Mouse (Mus musculus): ENCODE measurements around the gene Kcng1. TPM values are rescaled to one million over a fixed set of nuclear protein-coding genes. Genes with fewer than 3 reads are reported as not detected.

The Kcng1 gene
- polyA plus RNA-seq (2015; fragmentation: Nextera tagmentation; extraction: Ambion mirVana), result 0.99 and 1.1 TPM in 2 replicates

DNA sequence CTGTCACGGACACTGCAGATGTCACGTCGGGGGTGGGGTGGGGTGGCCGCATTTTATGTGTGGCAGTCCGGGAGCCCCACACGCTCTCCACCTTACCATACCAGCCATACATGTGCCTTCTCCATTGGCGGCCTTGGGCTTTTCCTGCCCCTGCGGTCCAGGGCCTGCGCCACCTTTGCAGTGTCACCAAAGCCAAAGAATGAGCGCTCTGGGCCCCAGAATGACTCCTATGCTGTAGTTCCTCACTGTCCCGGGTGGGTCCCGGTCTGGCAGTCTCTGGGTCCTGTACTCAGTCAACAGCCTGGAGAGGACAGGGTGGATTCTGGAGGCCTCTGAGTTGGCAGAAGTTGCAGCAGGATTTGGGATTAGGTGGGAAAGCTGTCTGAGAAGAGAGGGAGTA is at the start of gene Kcng1:
Gene Kcng1 (minus strand): TSS at position 155 of the 400 bp plus-strand sequence.
- Histone ChIP-seq H3K4me2 (peak within 1 kb of the TSS; percentile 80), H3K4me3 (peak within 1 kb of the TSS; percentile 50), H3K9me3 (no peaks in the 10 kb centered on the region), H3K36me3 (no peaks in the 10 kb centered on the region), H3K9ac (peak within 1 kb of the TSS; percentile 64), H3K27ac (no peak within 1 kb of the TSS), H3K4me1 (replicated peaks) (peaks cover 23% of the 10 kb centered on the region), H3K27me3 (peaks cover 76% of the 10 kb centered on the region)
- 17% methylated on average over 12 of the region's 12 CpGs for WGBS
- ATAC-seq (ENCODE audit: low FRiP score), result no peak

DNA sequence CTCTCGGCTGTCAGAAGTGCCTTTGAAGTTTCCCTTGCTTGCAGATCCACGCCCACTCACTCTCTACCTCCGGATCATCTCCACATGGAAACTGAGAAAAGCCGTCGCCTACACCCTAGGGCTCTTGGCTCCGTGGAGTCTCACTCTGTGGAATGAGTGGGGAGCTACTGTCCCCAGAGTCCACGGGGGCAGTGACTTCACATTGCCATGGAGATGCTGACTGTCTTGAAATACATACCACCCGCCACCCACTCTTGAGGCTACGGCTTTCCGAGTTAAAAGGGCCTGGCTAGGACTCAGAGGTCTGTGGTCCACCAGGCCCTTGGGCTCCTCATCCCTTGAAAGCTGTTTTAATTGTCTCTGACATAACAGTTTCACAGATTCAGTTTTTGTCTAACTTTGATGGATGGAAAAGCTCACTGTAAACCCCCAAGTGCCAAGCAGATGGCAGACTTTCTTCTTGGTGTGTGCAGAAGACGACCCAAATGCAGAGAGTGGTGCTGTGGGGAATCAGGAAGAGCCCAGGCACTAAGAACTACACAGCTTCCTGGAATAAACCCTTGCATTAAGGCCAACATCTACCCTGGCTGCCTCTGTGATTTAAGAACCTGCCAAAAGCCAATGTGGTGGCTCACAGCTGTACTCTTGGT is 49.0 kb upstream of the Kcng1 start:
- Histone ChIP-seq H3K36me3 (no peaks in the 10 kb centered on the region), H3K4me3 (no peak overlapping the region), H3K27me3 (0 out of 2 replicates have a peak, but pooled peaks cover 3% of the 10 kb centered on the region), H3K27ac (no peak overlapping the region), H3K4me1 (replicated peaks) (peaks cover 25% of the 10 kb centered on the region), H3K4me2 (no peak overlapping the region), H3K9me3 (no peaks in the 10 kb centered on the region), H3K9ac (no peak overlapping the region)
- ATAC-seq (ENCODE audit: low FRiP score), result no peak
- 68% methylated on average over 11 of the region's 11 CpGs for WGBS

DNA sequence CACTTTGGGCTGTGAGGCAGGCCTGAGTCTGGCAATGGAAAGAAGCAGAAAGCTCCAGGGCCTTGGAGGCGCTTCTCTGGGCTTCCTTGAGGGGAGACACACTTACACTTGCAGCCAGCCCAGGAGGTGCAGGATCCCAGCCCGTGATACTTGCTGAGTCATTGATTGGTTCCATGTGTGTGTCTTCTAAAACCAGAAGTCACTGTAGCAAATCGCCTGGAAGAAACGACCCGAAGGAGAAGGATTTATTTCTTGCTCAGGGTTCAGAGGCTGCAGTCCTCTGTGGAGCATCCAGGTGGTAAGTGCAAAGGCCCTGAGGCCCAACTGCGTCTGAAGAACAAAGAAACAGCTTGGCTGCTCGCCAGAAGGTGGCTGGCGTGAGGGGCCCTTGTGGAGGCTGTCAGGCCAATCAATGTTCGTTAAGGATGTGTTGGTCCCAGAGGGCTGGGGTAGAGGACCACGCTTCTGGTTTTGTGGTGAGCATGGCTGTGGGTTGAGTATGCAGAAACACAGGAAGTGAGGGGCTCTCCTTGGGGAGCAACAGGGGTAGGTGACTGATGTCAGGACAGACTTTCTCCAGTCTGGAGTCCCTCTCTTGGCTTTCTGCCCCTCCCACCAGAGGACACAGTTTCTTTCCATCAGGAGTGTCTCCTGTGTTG is 40.3 kb upstream of the Kcng1 start:
- Histone ChIP-seq H3K27ac (no peak overlapping the region), H3K4me2 (no peak overlapping the region), H3K4me3 (no peak overlapping the region), H3K36me3 (no peaks in the 10 kb centered on the region), H3K4me1 (replicated peaks) (peaks cover under 1% of the 10 kb centered on the region; the same call in 1 of the 2 replicates), H3K27me3 (0 out of 2 replicates have a peak, but pooled peaks cover 9% of the 10 kb centered on the region), H3K9ac (no peak overlapping the region), H3K9me3 (no peaks in the 10 kb centered on the region)
- WGBS, result 62% methylated on average over 10 of the region's 10 CpGs
- no peak for ATAC-seq (ENCODE audit: low FRiP score)

DNA sequence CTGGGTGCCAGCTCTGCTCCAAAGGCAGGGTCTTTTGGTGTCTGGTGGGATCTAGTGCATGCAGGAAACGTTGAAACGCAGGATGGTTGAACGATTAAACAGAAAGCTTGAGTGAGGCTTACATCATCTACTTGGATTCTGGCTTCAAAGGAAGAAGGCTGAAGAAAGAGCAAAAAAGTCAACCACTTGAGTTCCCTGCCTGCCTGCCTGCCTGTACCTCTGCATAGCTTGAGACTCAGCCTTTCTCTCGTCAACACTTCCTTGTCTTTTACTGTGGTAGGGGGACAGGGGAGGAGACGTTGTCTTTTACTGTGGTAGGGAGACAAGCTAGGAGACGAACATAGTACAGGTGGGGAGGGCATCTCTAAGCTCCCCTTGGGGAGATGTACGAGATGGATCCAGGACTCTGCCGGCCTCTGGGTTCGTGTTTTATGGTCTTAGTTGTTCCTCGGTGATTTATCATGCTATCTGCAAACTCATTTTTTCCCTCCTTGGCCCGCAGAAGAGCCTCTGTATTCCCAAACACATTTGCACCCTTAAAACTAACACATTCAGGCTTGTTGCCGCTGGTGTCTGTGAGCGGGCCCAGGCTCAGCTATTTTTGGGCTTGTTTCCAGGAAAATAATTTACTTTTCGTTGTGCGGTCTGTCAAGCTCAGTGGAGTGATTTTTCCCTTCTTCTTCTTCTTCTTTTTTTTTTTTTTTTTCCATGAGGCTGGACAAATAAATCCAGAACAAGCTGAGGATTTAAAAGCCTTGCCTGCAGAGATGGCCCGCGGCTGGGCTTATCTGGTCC is 39.0 kb upstream of the Kcng1 start:
- WGBS, result 74% methylated on average over 17 of the region's 17 CpGs
- no peak for ATAC-seq (ENCODE audit: low FRiP score)
- Histone ChIP-seq H3K4me1 (replicated peaks) (peaks cover 1% of the 10 kb centered on the region; the same call in 1 of the 2 replicates), H3K4me3 (no peak overlapping the region), H3K27ac (no peak overlapping the region), H3K4me2 (no peak overlapping the region), H3K9me3 (no peaks in the 10 kb centered on the region), H3K36me3 (no peaks in the 10 kb centered on the region), H3K9ac (no peak overlapping the region), H3K27me3 (0 out of 2 replicates have a peak, but pooled peaks cover 9% of the 10 kb centered on the region)

DNA sequence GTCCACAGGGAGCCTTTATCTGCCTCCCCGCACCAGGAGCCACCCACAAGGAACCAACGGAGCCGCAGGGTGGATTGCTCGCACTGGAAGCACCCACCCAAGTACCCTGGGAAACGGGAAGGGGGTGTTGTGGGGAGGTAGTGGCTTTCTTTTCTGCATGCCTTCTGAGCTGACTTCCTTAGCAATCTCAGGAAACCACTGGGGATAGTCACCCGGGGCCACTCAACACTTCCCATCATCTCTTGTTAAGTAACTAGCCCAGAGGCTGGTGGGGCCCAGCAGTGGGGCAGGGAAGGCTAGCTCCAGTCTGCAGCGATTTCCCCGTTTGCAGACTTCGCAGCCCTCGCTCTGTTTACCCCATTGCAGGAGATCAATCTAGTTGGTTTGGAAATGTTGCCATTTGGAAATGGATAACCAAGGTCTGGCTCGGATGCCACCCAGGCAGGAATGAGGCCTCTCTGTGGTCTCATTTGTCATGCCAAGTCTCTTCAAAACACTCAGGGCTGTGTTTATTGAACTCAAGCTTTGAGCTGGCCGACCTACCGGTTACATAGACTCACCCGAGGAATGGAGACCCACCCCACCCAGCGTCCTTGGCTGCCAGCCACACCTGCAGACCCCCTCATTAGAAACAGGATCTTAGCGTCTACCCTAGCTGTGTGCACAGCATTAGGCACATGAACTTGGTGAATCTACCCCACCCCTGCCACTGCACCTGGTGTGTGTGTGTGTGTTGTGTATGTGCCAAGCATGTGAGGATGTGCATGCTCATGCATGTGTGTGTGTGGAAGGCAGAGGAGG is 33.3 kb upstream of the Kcng1 start:
- Histone ChIP-seq H3K36me3 (no peaks in the 10 kb centered on the region), H3K9me3 (no peaks in the 10 kb centered on the region), H3K4me3 (no peak overlapping the region), H3K4me2 (no peak overlapping the region), H3K27me3 (0 out of 2 replicates have a peak, but pooled peaks cover 3% of the 10 kb centered on the region), H3K9ac (no peak overlapping the region), H3K27ac (no peak overlapping the region), H3K4me1 (replicated peaks) (peaks cover 11% of the 10 kb centered on the region; the same call in 1 of the 2 replicates)
- ATAC-seq (ENCODE audit: low FRiP score), result no peak
- 61% methylated on average over 16 of the region's 16 CpGs for WGBS

DNA sequence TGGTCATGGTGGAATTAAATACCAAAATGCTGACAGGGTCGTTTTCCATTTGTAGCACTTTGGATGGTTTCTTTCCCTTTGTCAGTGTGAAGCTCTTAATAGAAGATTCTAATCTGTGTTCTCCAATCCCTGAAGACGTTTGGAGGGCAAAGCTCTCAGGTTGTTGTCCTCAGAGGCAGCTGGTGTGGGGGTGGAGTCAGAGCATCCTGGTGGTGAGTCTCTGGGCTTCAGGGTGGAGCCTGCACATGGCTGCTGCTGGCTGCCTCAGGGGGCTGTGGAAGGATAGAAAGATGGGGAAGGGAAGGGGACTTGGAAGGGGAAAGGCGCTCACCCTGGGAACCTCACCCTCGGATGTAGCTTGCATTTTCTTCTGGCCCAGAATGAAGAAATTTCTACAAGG is 31.0 kb upstream of the Kcng1 start:
- Histone ChIP-seq H3K4me2 (no peak overlapping the region), H3K36me3 (no peaks in the 10 kb centered on the region), H3K9me3 (no peaks in the 10 kb centered on the region), H3K27ac (no peak overlapping the region), H3K9ac (no peak overlapping the region), H3K27me3 (no peaks in the 10 kb centered on the region), H3K4me1 (replicated peaks) (peaks cover 11% of the 10 kb centered on the region; the same call in 1 of the 2 replicates), H3K4me3 (no peak overlapping the region)
- WGBS, result 46% methylated on average over 4 of the region's 4 CpGs
- no peak for ATAC-seq (ENCODE audit: low FRiP score)

DNA sequence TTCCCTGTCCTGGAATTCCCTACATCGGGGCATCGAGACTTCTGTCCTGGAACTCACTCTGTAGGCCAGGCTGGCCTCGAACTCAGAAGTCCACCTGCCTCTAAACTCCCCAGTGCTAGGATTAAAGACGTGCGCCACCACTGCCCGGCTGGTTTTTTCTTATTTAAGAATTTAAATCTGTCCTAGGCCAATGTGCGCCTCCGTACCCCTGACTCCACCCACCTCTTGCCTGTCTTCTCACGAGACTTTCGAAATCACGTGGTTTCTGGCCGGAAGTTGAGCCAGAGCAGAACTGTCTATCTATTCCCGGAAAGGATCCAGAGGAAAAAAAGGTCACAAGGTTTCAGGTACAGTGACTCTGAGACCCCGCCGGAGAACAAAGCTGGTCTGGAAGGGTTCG is 29.5 kb upstream of the Kcng1 start:
- Histone ChIP-seq H3K4me1 (replicated peaks) (peaks cover 11% of the 10 kb centered on the region; the same call in 1 of the 2 replicates), H3K36me3 (no peaks in the 10 kb centered on the region), H3K27ac (no peak overlapping the region), H3K9ac (no peak overlapping the region), H3K4me2 (no peak overlapping the region), H3K4me3 (no peak overlapping the region), H3K9me3 (no peaks in the 10 kb centered on the region), H3K27me3 (no peaks in the 10 kb centered on the region)
- WGBS, result 94% methylated on average over 16 of the region's 16 CpGs
- no peak for ATAC-seq (ENCODE audit: low FRiP score)

DNA sequence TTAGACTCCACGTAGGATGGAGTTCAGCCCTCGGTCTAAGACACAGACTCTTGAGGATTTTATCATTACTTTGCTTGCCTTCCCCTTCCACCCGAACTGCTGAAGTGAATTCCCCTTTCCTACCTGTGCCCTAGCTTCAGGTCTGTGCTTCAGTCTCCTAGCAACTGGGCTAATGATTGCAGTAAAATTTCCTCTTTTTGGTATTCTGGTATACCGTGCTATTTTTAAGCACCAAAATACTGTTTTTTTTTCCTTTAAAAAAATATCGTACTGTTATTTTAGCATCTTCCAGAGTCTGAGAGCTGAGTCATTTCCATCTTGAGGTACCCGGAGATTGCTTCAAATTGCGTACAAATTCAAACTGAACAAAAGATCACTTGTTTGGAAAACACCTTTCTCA is 27.4 kb upstream of the Kcng1 start:
- no peak overlapping the region for H3K9ac ChIP-seq
- no peaks in the 10 kb centered on the region for H3K27me3 ChIP-seq
- H3K36me3 ChIP-seq, result no peaks in the 10 kb centered on the region
- H3K9me3 ChIP-seq, result no peaks in the 10 kb centered on the region
- ATAC-seq (ENCODE audit: low FRiP score), result no peak
- H3K4me3 ChIP-seq, result no peak overlapping the region
- no peak overlapping the region for H3K4me2 ChIP-seq
- 82% methylated on average over 7 of the region's 7 CpGs for WGBS
- H3K4me1 ChIP-seq (replicated peaks), result no peaks in the 10 kb centered on the region
- no peak overlapping the region for H3K27ac ChIP-seq

DNA sequence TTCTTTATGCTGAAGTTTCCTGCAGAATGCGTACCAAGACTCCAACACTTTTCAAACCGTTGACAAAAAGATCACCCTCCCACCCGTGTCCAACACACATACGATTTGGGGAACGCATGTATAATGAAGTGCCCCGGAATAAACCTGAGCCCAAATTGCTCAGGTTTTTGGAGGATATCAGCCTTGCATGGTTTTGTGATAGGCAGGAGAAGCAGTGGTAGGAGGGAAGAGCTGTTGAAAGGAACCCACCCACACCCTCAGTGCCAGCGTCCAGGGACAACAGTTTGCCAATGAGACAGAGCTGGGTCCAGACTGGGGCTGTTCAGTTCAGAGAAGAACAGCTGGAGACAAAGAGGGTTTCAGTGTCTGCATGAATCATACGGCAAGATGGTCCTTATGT is 18.1 kb upstream of the Kcng1 start:
- no peak overlapping the region for H3K4me3 ChIP-seq
- ATAC-seq (ENCODE audit: low FRiP score), result no peak
- no peaks in the 10 kb centered on the region for H3K36me3 ChIP-seq
- 88% methylated on average over 8 of the region's 8 CpGs for WGBS
- no peak overlapping the region for H3K4me2 ChIP-seq
- no peaks in the 10 kb centered on the region for H3K4me1 ChIP-seq (replicated peaks)
- no peak overlapping the region for H3K9ac ChIP-seq
- H3K9me3 ChIP-seq, result no peaks in the 10 kb centered on the region
- H3K27me3 ChIP-seq, result peaks cover 15% of the 10 kb centered on the region
- no peak overlapping the region for H3K27ac ChIP-seq

DNA sequence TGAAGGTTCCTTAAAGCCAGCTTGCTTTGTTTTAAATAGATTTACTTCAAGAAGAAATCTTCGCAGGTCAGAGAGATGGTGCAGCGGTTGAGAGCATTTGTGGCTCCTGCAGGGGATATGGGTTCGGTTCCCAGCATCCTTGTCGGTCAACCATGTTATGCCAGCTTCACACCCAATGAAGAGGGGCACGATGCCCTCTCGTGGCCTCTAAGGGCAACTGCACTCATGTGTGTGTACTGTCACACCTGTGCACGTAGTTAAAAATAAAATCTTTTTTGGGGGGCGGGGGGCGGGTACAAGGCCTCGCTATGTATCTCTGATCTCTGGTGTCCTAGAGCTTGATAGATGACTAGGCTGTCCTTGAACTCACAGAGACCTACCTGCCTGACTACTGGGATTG is 15.0 kb upstream of the Kcng1 start:
- H3K4me2 ChIP-seq, result no peak overlapping the region
- H3K9me3 ChIP-seq, result no peaks in the 10 kb centered on the region
- ATAC-seq (ENCODE audit: low FRiP score), result no peak
- no peak overlapping the region for H3K4me3 ChIP-seq
- H3K27me3 ChIP-seq, result peaks cover 12% of the 10 kb centered on the region
- H3K36me3 ChIP-seq, result no peaks in the 10 kb centered on the region
- 85% methylated on average over 10 of the region's 10 CpGs for WGBS
- no peak overlapping the region for H3K27ac ChIP-seq
- peaks cover 11% of the 10 kb centered on the region for H3K4me1 ChIP-seq (replicated peaks)
- H3K9ac ChIP-seq, result no peak overlapping the region

DNA sequence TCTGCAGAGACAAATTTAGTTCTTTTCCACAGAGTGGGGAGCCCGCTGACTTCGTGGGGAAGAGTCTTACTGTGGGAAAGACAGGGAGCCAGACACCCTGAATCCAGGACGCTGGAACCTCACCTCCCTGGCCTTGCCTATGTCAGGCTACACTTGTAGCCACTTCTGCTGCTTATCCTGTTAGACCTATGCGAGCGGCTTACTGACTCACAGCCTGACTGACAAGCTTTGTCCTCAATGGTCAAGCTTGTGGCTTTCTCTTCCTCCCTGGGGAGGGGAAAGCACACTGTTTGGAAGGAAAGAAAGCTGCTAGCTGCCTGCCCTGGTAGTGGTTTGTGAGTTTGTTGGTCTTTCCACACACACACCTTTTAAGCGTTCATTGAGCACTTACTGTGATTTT is 11.0 kb upstream of the Kcng1 start:
- ATAC-seq (ENCODE audit: low FRiP score), result no peak
- H3K4me3 ChIP-seq, result no peak overlapping the region
- 42% methylated on average over 6 of the region's 6 CpGs for WGBS
- H3K27me3 ChIP-seq, result no peaks in the 10 kb centered on the region
- H3K4me1 ChIP-seq (replicated peaks), result peaks cover 16% of the 10 kb centered on the region
- H3K4me2 ChIP-seq, result no peak overlapping the region
- H3K9me3 ChIP-seq, result no peaks in the 10 kb centered on the region
- H3K36me3 ChIP-seq, result no peaks in the 10 kb centered on the region
- H3K27ac ChIP-seq, result no peak overlapping the region
- no peak overlapping the region for H3K9ac ChIP-seq

DNA sequence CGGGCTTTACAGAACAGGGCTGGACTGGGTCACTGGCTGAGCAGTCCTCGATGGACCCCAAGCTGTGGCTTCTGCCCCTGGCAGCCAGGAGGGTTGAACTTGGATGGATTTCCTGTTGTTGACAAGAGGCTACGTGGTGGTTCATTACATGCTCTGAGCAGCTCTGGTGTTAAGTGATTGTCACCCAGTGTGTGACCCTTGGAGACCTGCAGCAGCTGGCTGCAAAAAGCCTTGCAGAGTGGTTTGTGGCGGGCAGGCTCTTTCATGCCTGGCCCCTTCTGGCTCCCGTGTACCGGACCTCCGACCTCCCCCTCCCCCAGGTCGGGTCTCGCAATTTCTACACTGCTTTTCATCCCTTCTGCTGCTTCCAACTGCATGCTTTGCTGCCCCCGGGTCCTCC is 10.5 kb upstream of the Kcng1 start:
- Histone ChIP-seq H3K36me3 (no peaks in the 10 kb centered on the region), H3K27ac (no peak overlapping the region), H3K4me2 (no peak overlapping the region), H3K27me3 (no peaks in the 10 kb centered on the region), H3K9ac (no peak overlapping the region), H3K4me1 (replicated peaks) (peaks cover 16% of the 10 kb centered on the region), H3K9me3 (no peaks in the 10 kb centered on the region), H3K4me3 (no peak overlapping the region)
- 23% methylated on average over 10 of the region's 10 CpGs for WGBS
- ATAC-seq (ENCODE audit: low FRiP score), result no peak

Measured in hindbrain, embryonic 13.5 days (tissue).